Mouse (Mus musculus) spleen, postnatal 4 days (tissue): ENCODE data around the gene Hspa12b.
A peak's percentile ranks its signal among the peaks of the same experiment; 100 is the strongest.

Source experiments
- DNase-seq, 2 experiments: peaks; one replicate each; pipeline ENCODE4 v3.0.0; 2022; ENCODE audit warnings: low spot score in 2 of 2

Gene Hspa12b

GRCm38 (mm10) chr2:131128636-131129157 lies 1.6 kb downstream of the Hspa12b start:
- peak in 1 of 2 experiments; percentile 56 for DNase-seq

- peak in 1 of 2 experiments; percentile 60 for DNase-seq
These were observed 2.8 kb downstream of the Hspa12b start for GRCm38 (mm10) chr2:131129836-131130235.

GRCm38 (mm10) chr2:131130849-131131248 lies 3.8 kb downstream of the Hspa12b start:
- DNase-seq, result peak in 1 of 2 experiments; percentile 52

- DNase-seq, result peak in 1 of 2 experiments; percentile 54
These were observed 5.2 kb downstream of the Hspa12b start for GRCm38 (mm10) chr2:131132111-131132888.

- peak in 1 of 2 experiments; percentile 56 for DNase-seq
These were observed 6.0 kb downstream of the Hspa12b start, which contains the start of gene Gm11037 for GRCm38 (mm10) chr2:131132930-131133547. TSS of gene Gm11037 (plus strand) at chr2:131133497.

GRCm38 (mm10) chr2:131134381-131134780 lies 7.3 kb downstream of the Hspa12b start:
- peak in 1 of 2 experiments; percentile 62 for DNase-seq

GRCm38 (mm10) chr2:131134826-131135400 lies 7.8 kb downstream of the Hspa12b start:
- peak in 1 of 2 experiments; percentile 64 for DNase-seq

- DNase-seq, result peak; percentile 78 to 83
These were observed 8.6 kb downstream of the Hspa12b start for GRCm38 (mm10) chr2:131135521-131136139.

GRCm38 (mm10) chr2:131138296-131138695 lies 11.2 kb downstream of the Hspa12b start:
- DNase-seq, result peak; percentile 11 to 59

GRCm38 (mm10) chr2:131138760-131139159 lies 11.7 kb downstream of the Hspa12b start:
- DNase-seq, result peak in 1 of 2 experiments; percentile 57

GRCm38 (mm10) chr2:131139287-131139686 lies 12.2 kb downstream of the Hspa12b start:
- peak; percentile 9 to 56 for DNase-seq

- DNase-seq, result peak; percentile 11 to 62
These were observed 12.9 kb downstream of the Hspa12b start for GRCm38 (mm10) chr2:131139886-131140532.

- DNase-seq, result no peak
These were observed 13.4 kb downstream of the Hspa12b start for GRCm38 (mm10) chr2:131140533-131140905.

- no peak for DNase-seq
These were observed 14.4 kb downstream of the Hspa12b start for GRCm38 (mm10) chr2:131141336-131141986.

GRCm38 (mm10) chr2:131142592-131142991 lies 15.5 kb downstream of the Hspa12b start:
- peak; percentile 88 to 96 for DNase-seq

- DNase-seq, result no peak
These were observed 16.1 kb downstream of the Hspa12b start for GRCm38 (mm10) chr2:131143007-131143780.

GRCm38 (mm10) chr2:131145121-131145520 lies 18.0 kb downstream of the Hspa12b start:
- no peak for DNase-seq

GRCm38 (mm10) chr2:131145536-131145935 lies 18.5 kb downstream of the Hspa12b start:
- no peak for DNase-seq

- no peak for DNase-seq
These were observed 19.3 kb downstream of the Hspa12b start for GRCm38 (mm10) chr2:131146193-131147042.
